Mouse (Mus musculus): ENCODE measurements around the gene Crip2. TPM values are rescaled to one million over a fixed set of nuclear protein-coding genes. Genes with fewer than 3 reads are reported as not detected.
A peak's percentile ranks its signal among the peaks of the same experiment; 100 is the strongest.

The Crip2 gene
- polyA plus RNA-seq (2015; fragmentation: Nextera tagmentation; extraction: Ambion mirVana): 140 and 142 TPM in 2 replicates

GRCm38 (mm10) chr12:113139908-113140615, at the start of gene Crip2:
Gene Crip2 (plus strand): TSS chr12:113140236.
- ATAC-seq (ENCODE audit: insufficient read depth, low FRiP score): peak; percentile 88
- no peaks in the 10 kb centered on the region for H3K9me3 ChIP-seq (replicated peaks; ENCODE audit: control insufficient read depth, low read length)
- peak within 1 kb of the TSS; percentile 79 for H3K27ac ChIP-seq (ENCODE audit: low read length)
- H3K4me1 ChIP-seq (ENCODE audit: control insufficient read depth, insufficient read depth, low read length): peaks cover 34% of the 10 kb centered on the region
- no peaks in the 10 kb centered on the region for H3K27me3 ChIP-seq (ENCODE audit: control insufficient read depth, insufficient read depth, low read length)
- H3K4me3 ChIP-seq (replicated peaks; ENCODE audit: low read length): peak within 1 kb of the TSS; percentile 60
- H3K36me3 ChIP-seq (ENCODE audit: control insufficient read depth, insufficient read depth, low read length): peaks cover 15% of the 10 kb centered on the region
- H3K4me2 ChIP-seq (ENCODE audit: low read depth, low read length): peak within 1 kb of the TSS; percentile 78
- peak within 1 kb of the TSS; percentile 72 for H3K9ac ChIP-seq (ENCODE audit: low read length)
- WGBS: under 1% methylated on average over 67 of the region's 68 CpGs

- H3K4me2 ChIP-seq (ENCODE audit: low read depth, low read length): 0 out of 2 replicates have a peak overlapping the region, but pooled peaks have one; percentile 78
- no peaks in the 10 kb centered on the region for H3K36me3 ChIP-seq (ENCODE audit: control insufficient read depth, insufficient read depth, low read length)
- no peaks in the 10 kb centered on the region for H3K9me3 ChIP-seq (replicated peaks; ENCODE audit: control insufficient read depth, low read length)
- H3K4me3 ChIP-seq (replicated peaks; ENCODE audit: low read length): no peak overlapping the region; the same call in 1 of the 2 replicates
- no peak for ATAC-seq (ENCODE audit: insufficient read depth, low FRiP score)
- no peak overlapping the region for H3K27ac ChIP-seq (ENCODE audit: low read length)
- 81% methylated on average over 5 of the region's 5 CpGs for WGBS
- H3K4me1 ChIP-seq (ENCODE audit: control insufficient read depth, insufficient read depth, low read length): peaks cover 29% of the 10 kb centered on the region
- H3K9ac ChIP-seq (ENCODE audit: low read length): peak overlapping the region; percentile 100; the same call in 1 of the 2 replicates
- H3K27me3 ChIP-seq (ENCODE audit: control insufficient read depth, insufficient read depth, low read length): no peaks in the 10 kb centered on the region
Observed at GRCm38 (mm10) chr12:113097040-113097439, 43.0 kb upstream of the Crip2 start.

GRCm38 (mm10) chr12:113097749-113098281, 42.2 kb upstream of the Crip2 start, which contains the start of gene Mta1:
Gene Mta1 (plus strand): TSS chr12:113098278.
- 3% methylated on average over 33 of the region's 53 CpGs for WGBS
- ATAC-seq (ENCODE audit: insufficient read depth, low FRiP score): peak; percentile 79

GRCm38 (mm10) chr12:113098530-113099151, 41.4 kb upstream of the Crip2 start:
- H3K27ac ChIP-seq (ENCODE audit: low read length): peak overlapping the region; percentile 69
- H3K36me3 ChIP-seq (ENCODE audit: control insufficient read depth, insufficient read depth, low read length): no peaks in the 10 kb centered on the region
- H3K4me1 ChIP-seq (ENCODE audit: control insufficient read depth, insufficient read depth, low read length): peaks cover 31% of the 10 kb centered on the region
- ATAC-seq (ENCODE audit: insufficient read depth, low FRiP score): peak; percentile 7; the same call in 1 of the 2 replicates
- WGBS: 3% methylated on average over 47 of the region's 60 CpGs
- H3K9ac ChIP-seq (ENCODE audit: low read length): peak overlapping the region; percentile 100
- H3K4me2 ChIP-seq (ENCODE audit: low read depth, low read length): peak overlapping the region; percentile 85
- no peaks in the 10 kb centered on the region for H3K9me3 ChIP-seq (replicated peaks; ENCODE audit: control insufficient read depth, low read length)
- H3K4me3 ChIP-seq (replicated peaks; ENCODE audit: low read length): peak overlapping the region; percentile 95
- H3K27me3 ChIP-seq (ENCODE audit: control insufficient read depth, insufficient read depth, low read length): no peaks in the 10 kb centered on the region

More at GRCm38 (mm10) chr12:113097749-113098281, 42.2 kb upstream of the Crip2 start, which contains the start of gene Mta1:
- Histone ChIP-seq H3K9ac (ENCODE audit: low read length) (peak within 1 kb of the TSS; percentile 100), H3K27ac (ENCODE audit: low read length) (peak within 1 kb of the TSS; percentile 69), H3K4me3 (replicated peaks; ENCODE audit: low read length) (peak within 1 kb of the TSS; percentile 95), H3K36me3 (ENCODE audit: control insufficient read depth, insufficient read depth, low read length) (no peaks in the 10 kb centered on the region), H3K9me3 (replicated peaks; ENCODE audit: control insufficient read depth, low read length) (no peaks in the 10 kb centered on the region), H3K4me2 (ENCODE audit: low read depth, low read length) (peak within 1 kb of the TSS; percentile 85), H3K4me1 (ENCODE audit: control insufficient read depth, insufficient read depth, low read length) (peaks cover 29% of the 10 kb centered on the region), H3K27me3 (ENCODE audit: control insufficient read depth, insufficient read depth, low read length) (no peaks in the 10 kb centered on the region)

GRCm38 (mm10) chr12:113099470-113100237, 40.4 kb upstream of the Crip2 start:
- WGBS: 30% methylated on average over 6 of the region's 6 CpGs
- peak overlapping the region; percentile 100 for H3K9ac ChIP-seq (ENCODE audit: low read length)

GRCm38 (mm10) chr12:113100448-113101076, 39.5 kb upstream of the Crip2 start:
- Histone ChIP-seq H3K4me1 (ENCODE audit: control insufficient read depth, insufficient read depth, low read length) (peaks cover 38% of the 10 kb centered on the region), H3K27me3 (ENCODE audit: control insufficient read depth, insufficient read depth, low read length) (no peaks in the 10 kb centered on the region), H3K9me3 (replicated peaks; ENCODE audit: control insufficient read depth, low read length) (no peaks in the 10 kb centered on the region), H3K4me2 (ENCODE audit: low read depth, low read length) (no peak overlapping the region), H3K27ac (ENCODE audit: low read length) (no peak overlapping the region), H3K9ac (ENCODE audit: low read length) (peak overlapping the region; percentile 100; the same call in 1 of the 2 replicates), H3K4me3 (replicated peaks; ENCODE audit: low read length) (no peak overlapping the region), H3K36me3 (ENCODE audit: control insufficient read depth, insufficient read depth, low read length) (no peaks in the 10 kb centered on the region)
- WGBS: 67% methylated on average over 5 of the region's 5 CpGs
- ATAC-seq (ENCODE audit: insufficient read depth, low FRiP score): no peak

More at GRCm38 (mm10) chr12:113099470-113100237, 40.4 kb upstream of the Crip2 start:
- peak overlapping the region; percentile 85 for H3K4me2 ChIP-seq (ENCODE audit: low read depth, low read length)
- H3K4me1 ChIP-seq (ENCODE audit: control insufficient read depth, insufficient read depth, low read length): peaks cover 38% of the 10 kb centered on the region
- H3K27me3 ChIP-seq (ENCODE audit: control insufficient read depth, insufficient read depth, low read length): no peaks in the 10 kb centered on the region
- no peaks in the 10 kb centered on the region for H3K36me3 ChIP-seq (ENCODE audit: control insufficient read depth, insufficient read depth, low read length)
- H3K27ac ChIP-seq (ENCODE audit: low read length): no peak overlapping the region
- H3K9me3 ChIP-seq (replicated peaks; ENCODE audit: control insufficient read depth, low read length): no peaks in the 10 kb centered on the region
- peak overlapping the region; percentile 95 for H3K4me3 ChIP-seq (replicated peaks; ENCODE audit: low read length)
- no peak for ATAC-seq (ENCODE audit: insufficient read depth, low FRiP score)

GRCm38 (mm10) chr12:113101251-113101960, 38.6 kb upstream of the Crip2 start:
- Histone ChIP-seq H3K27ac (ENCODE audit: low read length) (no peak overlapping the region), H3K4me2 (ENCODE audit: low read depth, low read length) (no peak overlapping the region), H3K9me3 (replicated peaks; ENCODE audit: control insufficient read depth, low read length) (no peaks in the 10 kb centered on the region), H3K4me3 (replicated peaks; ENCODE audit: low read length) (no peak overlapping the region), H3K9ac (ENCODE audit: low read length) (no peak overlapping the region), H3K4me1 (ENCODE audit: control insufficient read depth, insufficient read depth, low read length) (peaks cover 38% of the 10 kb centered on the region), H3K36me3 (ENCODE audit: control insufficient read depth, insufficient read depth, low read length) (no peaks in the 10 kb centered on the region), H3K27me3 (ENCODE audit: control insufficient read depth, insufficient read depth, low read length) (no peaks in the 10 kb centered on the region)
- ATAC-seq (ENCODE audit: insufficient read depth, low FRiP score): no peak
- WGBS: 73% methylated on average over 9 of the region's 9 CpGs

- Histone ChIP-seq H3K4me2 (ENCODE audit: low read depth, low read length) (no peak overlapping the region), H3K4me1 (ENCODE audit: control insufficient read depth, insufficient read depth, low read length) (peaks cover 34% of the 10 kb centered on the region), H3K27ac (ENCODE audit: low read length) (no peak overlapping the region), H3K9me3 (replicated peaks; ENCODE audit: control insufficient read depth, low read length) (no peaks in the 10 kb centered on the region), H3K4me3 (replicated peaks; ENCODE audit: low read length) (no peak overlapping the region), H3K36me3 (ENCODE audit: control insufficient read depth, insufficient read depth, low read length) (no peaks in the 10 kb centered on the region), H3K9ac (ENCODE audit: low read length) (no peak overlapping the region), H3K27me3 (ENCODE audit: control insufficient read depth, insufficient read depth, low read length) (no peaks in the 10 kb centered on the region)
- no peak for ATAC-seq (ENCODE audit: insufficient read depth, low FRiP score)
- WGBS: 56% methylated on average over 6 of the region's 6 CpGs
Observed at GRCm38 (mm10) chr12:113102461-113102860, 37.6 kb upstream of the Crip2 start.
